Mouse (Mus musculus): ENCODE data around the gene Plbd2.

- TF ChIP-seq CTCF (IDR thresholded peaks at IDR 0.05; ENCODE audit: control insufficient read depth, insufficient read depth, insufficient read length) = no peak
- TF ChIP-seq USF1 (IDR thresholded peaks at IDR 0.05; ENCODE audit: low read depth) = peak; percentile 58
Measured at GRCm38 (mm10) chr5:120516221-120516984, 13.0 kb upstream of the Plbd2 start.

Data from C2C12 (cell line).